Mouse (Mus musculus) kidney, embryonic 14.5 days (tissue): ENCODE data around the gene Tas1r2. TPM values are rescaled to one million over a fixed set of nuclear protein-coding genes. Genes with fewer than 3 reads are reported as not detected.

Experiments
- ATAC-seq: fragments of 200-750 bp; cut with Nextera tagmentation; 2 replicates; pipeline ENCODE4 v1.8.0; 2017; ENCODE audit warnings: moderate number of reproducible peaks, mild to moderate bottlenecking, moderate TSS enrichment, moderate library complexity; ENCODE audit not compliant: low FRiP score, low TSS enrichment
- H3K27ac ChIP-seq: fragments of 300-500 bp; sonication (generic); 2 replicates; pipeline ENCODE4 v1.5.1; 2014; ENCODE audit warnings: low read depth, mild to moderate bottlenecking, low read length, moderate library complexity, mixed read lengths
- H3K27me3 ChIP-seq: fragments of 300-500 bp; sonication (generic); 2 replicates; pipeline ENCODE4 v1.6.1; 2014; ENCODE audit warnings: mild to moderate bottlenecking, low read length; ENCODE audit not compliant: control insufficient read depth, insufficient read depth
- H3K36me3 ChIP-seq: fragments of 300-500 bp; sonication (generic); 2 replicates; pipeline ENCODE4 v1.6.1; 2014; ENCODE audit warnings: low read length, mixed read lengths; ENCODE audit not compliant: control insufficient read depth, insufficient read depth
- H3K4me1 ChIP-seq: fragments of 300-500 bp; sonication (generic); 2 replicates; pipeline ENCODE4 v1.6.1; 2014; ENCODE audit warnings: low read length, mixed read lengths; ENCODE audit not compliant: control insufficient read depth, insufficient read depth
- H3K4me2 ChIP-seq: fragments of 300-500 bp; sonication (generic); replicated peaks from 2 replicates; pipeline ENCODE4 v1.6.1; 2014; ENCODE audit warnings: low read depth, mild to moderate bottlenecking, low read length
- H3K4me3 ChIP-seq: fragments of 300-500 bp; sonication (generic); 2 replicates; pipeline ENCODE4 v1.5.1; 2014; ENCODE audit warnings: mild to moderate bottlenecking, low read length
- H3K9ac ChIP-seq: fragments of 300-500 bp; sonication (generic); 2 replicates; pipeline ENCODE4 v1.6.1; 2014; ENCODE audit warnings: low read depth, mild to moderate bottlenecking, low read length, moderate library complexity
- H3K9me3 ChIP-seq: fragments of 300-500 bp; sonication (generic); 2 replicates; pipeline ENCODE4 v1.6.1; 2016; ENCODE audit warnings: low read length; ENCODE audit not compliant: control insufficient read depth
- WGBS: fragments of 180-500 bp; shearing (Covaris S2); extraction: QIAGEN DNeasy Blood & Tissue Kit; methylation state at CpG from one replicate; pipeline ENCODE4 v1.1.7; 2014; 5-methylcytosine and 5-hydroxymethylcytosine counted together
- microRNA-seq: library from miRNA; unstranded; fragments of <30 nt; microRNA quantifications from one replicate; pipeline ENCODE4, GENCODE M21; 2016
- polyA plus RNA-seq: library from polyadenylated mRNA; unstranded; fragments of >200 nt; fragmentation: Nextera tagmentation; extraction: Ambion mirVana; gene quantifications from 2 replicates; pipeline ENCODE4 v1.2.1, GENCODE M21; 2014

Gene Tas1r2
- polyA plus RNA-seq, 1 experiment from 2014 or later, result not detected

- Histone ChIP-seq H3K4me2 (no peak overlapping the region), H3K27me3 (0 out of 2 replicates have a peak, but pooled peaks cover 1% of the 10 kb centered on the region)
- no peak for ATAC-seq
These were observed 52.6 kb downstream of the Tas1r2 start for GRCm38 (mm10) chr4:139705986-139706385.

GRCm38 (mm10) chr4:139710467-139711334, 57.4 kb downstream of the Tas1r2 start:
- ATAC-seq, result no peak
- Histone ChIP-seq H3K9me3 (no peaks in the 10 kb centered on the region), H3K27ac (no peak overlapping the region), H3K4me2 (no peak overlapping the region), H3K27me3 (0 out of 2 replicates have a peak, but pooled peaks cover 2% of the 10 kb centered on the region), H3K4me1 (no peaks in the 10 kb centered on the region), H3K4me3 (no peak overlapping the region), H3K9ac (no peak overlapping the region), H3K36me3 (no peaks in the 10 kb centered on the region)
- WGBS, result 45% methylated on average over 25 of the region's 25 CpGs

More at GRCm38 (mm10) chr4:139705986-139706385, 52.6 kb downstream of the Tas1r2 start:
- WGBS, result 81% methylated on average over 5 of the region's 5 CpGs
- no peaks in the 10 kb centered on the region for H3K4me1 ChIP-seq
- H3K9ac ChIP-seq, result no peak overlapping the region
- H3K9me3 ChIP-seq, result no peaks in the 10 kb centered on the region
- H3K4me3 ChIP-seq, result no peak overlapping the region
- no peaks in the 10 kb centered on the region for H3K36me3 ChIP-seq
- H3K27ac ChIP-seq, result no peak overlapping the region

GRCm38 (mm10) chr4:139715241-139715932, 62.0 kb downstream of the Tas1r2 start:
- ATAC-seq, result no peak
- H3K36me3 ChIP-seq, result no peaks in the 10 kb centered on the region
- H3K9ac ChIP-seq, result no peak overlapping the region
- no peaks in the 10 kb centered on the region for H3K4me1 ChIP-seq
- whole genome bisulfite sequencing, result 29% methylated on average over 13 of the region's 13 CpGs
- no peak overlapping the region for H3K27ac ChIP-seq
- H3K9me3 ChIP-seq, result no peaks in the 10 kb centered on the region
- 0 out of 2 replicates have a peak, but pooled peaks cover 2% of the 10 kb centered on the region for H3K27me3 ChIP-seq
- H3K4me3 ChIP-seq, result no peak overlapping the region
- H3K4me2 ChIP-seq, result no peak overlapping the region

- ATAC-seq, result no peak
- H3K4me3 ChIP-seq, result no peak overlapping the region
- no peaks in the 10 kb centered on the region for H3K9me3 ChIP-seq
- no peak overlapping the region for H3K4me2 ChIP-seq
- no peak overlapping the region for H3K27ac ChIP-seq
- H3K9ac ChIP-seq, result no peak overlapping the region
- H3K36me3 ChIP-seq, result no peaks in the 10 kb centered on the region
- no peaks in the 10 kb centered on the region for H3K27me3 ChIP-seq
- H3K4me1 ChIP-seq, result no peaks in the 10 kb centered on the region
- WGBS, result 84% methylated on average over 10 of the region's 10 CpGs
These were observed 63.3 kb downstream of the Tas1r2 start for GRCm38 (mm10) chr4:139716477-139717169.

GRCm38 (mm10) chr4:139718978-139719377, 65.6 kb downstream of the Tas1r2 start:
- Histone ChIP-seq H3K27me3 (no peaks in the 10 kb centered on the region), H3K27ac (no peak overlapping the region), H3K9ac (no peak overlapping the region), H3K4me2 (no peak overlapping the region), H3K9me3 (no peaks in the 10 kb centered on the region), H3K4me1 (no peaks in the 10 kb centered on the region), H3K36me3 (no peaks in the 10 kb centered on the region), H3K4me3 (no peak overlapping the region)
- 85% methylated on average over 5 of the region's 5 CpGs for WGBS
- no peak for ATAC-seq

Small RNAs within 50 kb of the gene (microRNA-seq; reads per million reads assigned to microRNA genes)
- 0.63 reads per million for gene Mir7020

Other genes starting within 250 kb of the Tas1r2 start
- 7.1 and 9.4 TPM in 2 replicates for gene Iffo2, start 123.0 kb upstream of the Tas1r2 start, polyA plus RNA-seq
- not detected in 2 replicates for gene Gm21969, start 50.4 kb upstream of the Tas1r2 start, polyA plus RNA-seq
- 31.3 and 37.3 TPM in 2 replicates for gene Aldh4a1, start 30.7 kb upstream of the Tas1r2 start, polyA plus RNA-seq
- not detected in 2 replicates for gene Pax7, start 180.0 kb downstream of the Tas1r2 start, polyA plus RNA-seq